Mouse (Mus musculus) Patski (cell line): ENCODE measurements at regions not wholly inside any gene's neighbourhood (a gene's known extent, or its start where the extent isn't known, plus 50 kb on each side); places are given as distances from the start of the nearest gene placed in this dataset.

Experiments used
- ATAC-seq: fragments of 100-300 bp; one replicate; pipeline ENCODE4 v1.8.0; 2021
- CTCF ChIA-PET: fragments of 350-600 bp; sonication (Branson Sonifier 250); formaldehyde crosslinking; loops from one replicate; lab custom pipeline; 2022; ENCODE audit warnings: inconsistent platforms; lab: Charles Lee
- POLR2A ChIA-PET: fragments of 350-600 bp; sonication (Branson Sonifier 250); formaldehyde crosslinking; loops from one replicate; lab custom pipeline; 2022; ENCODE audit warnings: antibody characterized with exemption, inconsistent platforms; lab: Charles Lee
- DNase-seq: peaks from one replicate; pipeline ENCODE4 v3.0.0-alpha.2; 2011; ENCODE audit warnings: low read depth, low spot score
- H3K27me3 ChIP-seq: fragments of 371-371 bp; one replicate; pipeline ENCODE4 v1.5.1; 2021
- CTCF ChIP-seq: fragments of 100-300 bp; IDR thresholded peaks from one replicate; pipeline ENCODE4 v1.5.1; 2021
- in situ Hi-C: fragments of 300-500 bp; cut with MboI; formaldehyde crosslinking; loops from 3 replicates; pipeline ENCODE4 v1.11.1; 2018; ENCODE audit warnings: low pct_unique_long_range_greater_than_20kb, mixed read lengths

- in situ Hi-C loops = no loop called here
- no peaks in the 10 kb centered on the region for H3K27me3 ChIP-seq
- TF ChIP-seq CTCF = no peak
- ChIA-PET CTCF (no interaction called here), POLR2A (no interaction called here)
- DNase-seq (no peak), ATAC-seq (no peak)
These were observed 496.0 kb upstream of the Gm26657 start for GRCm38 (mm10) chr4:56243863-56244262.

- DNase-seq = no peak
- no peak for ATAC-seq
- ChIA-PET CTCF (no interaction called here), POLR2A (interaction anchor here (0.5 kb wide), 1 partner anchor 230 kb away, joined by 3 read pairs; no protein-coding TSS in a partner anchor)
- no peaks in the 10 kb centered on the region for H3K27me3 ChIP-seq
- in situ Hi-C loops = no loop called here
- no peak for TF ChIP-seq CTCF
These were observed 501.1 kb upstream of the Gm26657 start for GRCm38 (mm10) chr4:56238496-56239488.

GRCm38 (mm10) chr4:56231414-56231813, 508.5 kb upstream of the Gm26657 start:
- in situ Hi-C loops = no loop called here

GRCm38 (mm10) chr4:56230451-56230850, 509.4 kb upstream of the Gm26657 start:
- TF ChIP-seq CTCF = no peak
- DNase-seq = no peak
- H3K27me3 ChIP-seq = no peaks in the 10 kb centered on the region
- POLR2A ChIA-PET = no interaction called here
- no peak for ATAC-seq
- CTCF ChIA-PET = no interaction called here
- in situ Hi-C loops = no loop called here

More at GRCm38 (mm10) chr4:56231414-56231813, 508.5 kb upstream of the Gm26657 start:
- TF ChIP-seq CTCF = no peak
- ChIA-PET CTCF (interaction anchor here (1.6 kb wide), 1 partner anchor 9 kb away, joined by 4 read pairs; no protein-coding TSS in a partner anchor), POLR2A (interaction anchor here (0.5 kb wide), 1 partner anchor 9 kb away, joined by 8 read pairs; no protein-coding TSS in a partner anchor)
- no peak for ATAC-seq
- no peaks in the 10 kb centered on the region for H3K27me3 ChIP-seq
- no peak for DNase-seq

- in situ Hi-C loops = loop anchor here (5.0 to 10.0 kb wide), 2 partner anchors 271 to 742 kb away; no protein-coding TSS in a partner anchor
- ATAC-seq = no peak
- POLR2A ChIA-PET = no interaction called here
- TF ChIP-seq CTCF = no peak
- DNase-seq = no peak
- CTCF ChIA-PET = no interaction called here
- no peaks in the 10 kb centered on the region for H3K27me3 ChIP-seq
These were observed 513.4 kb upstream of the Gm26657 start for GRCm38 (mm10) chr4:56226493-56226892.

GRCm38 (mm10) chr4:56224542-56224941, 515.3 kb upstream of the Gm26657 start:
- no peak for TF ChIP-seq CTCF
- POLR2A ChIA-PET = no interaction called here
- ATAC-seq = no peak
- H3K27me3 ChIP-seq = no peaks in the 10 kb centered on the region
- in situ Hi-C loops = loop anchor here (5.0 to 10.0 kb wide), 3 partner anchors 502 to 740 kb away; no protein-coding TSS in a partner anchor
- DNase-seq = no peak
- CTCF ChIA-PET = no interaction called here

GRCm38 (mm10) chr4:56222023-56222776, 517.7 kb upstream of the Gm26657 start:
- DNase-seq (peak; percentile 24), ATAC-seq (no peak)
- H3K27me3 ChIP-seq = no peaks in the 10 kb centered on the region
- TF ChIP-seq CTCF = peak; percentile 66
- in situ Hi-C loops = loop anchor here (5.0 to 10.0 kb wide), 3 partner anchors 500 to 737 kb away; no protein-coding TSS in a partner anchor
- ChIA-PET CTCF (interaction anchor here (0.6 to 1.9 kb wide), 15 partner anchors 9 to 744 kb away, joined by 3 to 9 read pairs (median 4); no protein-coding TSS in a partner anchor), POLR2A (interaction anchor here (0.6 to 1.6 kb wide), 4 partner anchors 9 to 768 kb away, joined by 3 to 8 read pairs (median 3); no protein-coding TSS in a partner anchor)

- no peak for TF ChIP-seq CTCF
- ChIA-PET CTCF (no interaction called here), POLR2A (no interaction called here)
- H3K27me3 ChIP-seq = no peaks in the 10 kb centered on the region
- DNase-seq = no peak
- no peak for ATAC-seq
- in situ Hi-C loops = loop anchor here (5.0 to 10.0 kb wide), 3 partner anchors 498 to 736 kb away; no protein-coding TSS in a partner anchor
These were observed 519.3 kb upstream of the Gm26657 start for GRCm38 (mm10) chr4:56220531-56220930.

GRCm38 (mm10) chr4:56209499-56209898, 530.4 kb upstream of the Gm26657 start:
- no peaks in the 10 kb centered on the region for H3K27me3 ChIP-seq
- no peak for ATAC-seq
- ChIA-PET CTCF (no interaction called here), POLR2A (no interaction called here)
- in situ Hi-C loops = no loop called here
- no peak for DNase-seq
- TF ChIP-seq CTCF = no peak

GRCm38 (mm10) chr4:56207726-56208125, 532.1 kb upstream of the Gm26657 start:
- CTCF ChIA-PET = no interaction called here
- POLR2A ChIA-PET = no interaction called here
- H3K27me3 ChIP-seq = no peaks in the 10 kb centered on the region
- no peak for TF ChIP-seq CTCF
- in situ Hi-C loops = no loop called here
- ATAC-seq (no peak), DNase-seq (no peak)
